Mouse (Mus musculus): ENCODE data around the gene Cdc73. TPM values are rescaled to one million over a fixed set of nuclear protein-coding genes. Genes with fewer than 3 reads are reported as not detected.

The Cdc73 gene
- total and polyA plus RNA-seq, 3 experiments, result 13.4 to 85.0 (median 21.5) TPM

- in situ Hi-C loops (cut with MboI; ENCODE audit: low pct_ligation_motif_present, low pct_unique_long_range_greater_than_20kb, low sequenced_read_pairs), result no loop called here
- Histone ChIP-seq H3K4me3 (replicated peaks in 1 of 3; ENCODE audit: low read depth in 2 of 3, low read length in 2 of 3, poor library complexity in 1 of 3) (no peak overlapping the region), H3K9ac (ENCODE audit: insufficient read depth, low read depth) (no peak overlapping the region), H3K27ac (ENCODE audit: insufficient read depth, low read depth) (no peak overlapping the region), H3K4me2 (ENCODE audit: insufficient read depth, low read depth, poor library complexity, severe bottlenecking) (no peak overlapping the region), H3K27me3 (replicated peaks) (no peaks in the 10 kb centered on the region), H3K9me3 (replicated peaks; ENCODE audit: low read length) (no peaks in the 10 kb centered on the region), H3K79me2 (replicated peaks; ENCODE audit: control insufficient read depth, extremely low read depth, insufficient read depth, poor library complexity, severe bottlenecking) (no peaks in the 10 kb centered on the region), H3K4me1 (ENCODE audit: control insufficient read depth in 1 of 2, insufficient read depth in 2 of 2) (peaks cover 0 to 5% of the 10 kb centered on the region in 2 experiments; a peak in 1 of 4 replicates), H3K36me3 (replicated peaks in 1 of 2; ENCODE audit: control insufficient read depth in 1 of 2, insufficient read depth in 1 of 2, low read length in 1 of 2) (peaks cover 14 to 38% of the 10 kb centered on the region in 2 experiments)
- no peak for TF ChIP-seq SMC3 (IDR thresholded peaks at IDR 0.05; ENCODE audit: low read depth, low read length)
- no peak for TF ChIP-seq TBP (conservative IDR thresholded peaks at IDR 0.05; ENCODE audit: low read depth, low read length)
- TF ChIP-seq SIN3A (IDR thresholded peaks at IDR 0.05; ENCODE audit: low read length), result no peak
- no peak for TF ChIP-seq PAX5 (IDR thresholded peaks at IDR 0.05; ENCODE audit: low read length)
- no peak for TF ChIP-seq JUN (IDR thresholded peaks at IDR 0.05; ENCODE audit: insufficient read depth, low read depth, low read length)
- no peak for TF ChIP-seq IRF4 (IDR thresholded peaks at IDR 0.05; ENCODE audit: low read depth, low read length)
- TF ChIP-seq TCF12 (IDR thresholded peaks at IDR 0.05; ENCODE audit: low read depth, low read length), result no peak
- no peak for TF ChIP-seq MAX (IDR thresholded peaks at IDR 0.05; ENCODE audit: low read length)
- TF ChIP-seq MYC (IDR thresholded peaks at IDR 0.05; ENCODE audit: low read depth, low read length), result no peak
- TF ChIP-seq UBTF (IDR thresholded peaks at IDR 0.05; ENCODE audit: low read depth, low read length), result no peak
- no peak for TF ChIP-seq NELFE (IDR thresholded peaks at IDR 0.05; ENCODE audit: low read depth, low read length)
- no peak for TF ChIP-seq USF1 (IDR thresholded peaks at IDR 0.05; ENCODE audit: low read depth, low read length)
- no peak for TF ChIP-seq POLR2A (IDR thresholded peaks at IDR 0.05; ENCODE audit: low read depth, low read length)
- TF ChIP-seq ZC3H11A (IDR thresholded peaks at IDR 0.05; ENCODE audit: low read depth, low read length), result no peak
- no peak for TF ChIP-seq KAT2A (IDR thresholded peaks at IDR 0.05; ENCODE audit: insufficient replicate concordance, low read length)
- no peak for TF ChIP-seq ETS1 (conservative IDR thresholded peaks at IDR 0.05; ENCODE audit: low read depth, low read length)
- dilution Hi-C loops (cut with MboI; ENCODE audit: extremely low pct_ligation_motif_present, extremely low pct_unique_long_range_greater_than_20kb, low sequenced_read_pairs), result no loop called here
- no peak for DNase-seq (ENCODE audit: extremely low read depth)
Measured at GRCm38 (mm10) chr1:143622634-143623033, 80.1 kb downstream of the Cdc73 start.

- Histone ChIP-seq H3K27me3 (replicated peaks) (no peaks in the 10 kb centered on the region), H3K4me2 (ENCODE audit: insufficient read depth, low read depth, poor library complexity, severe bottlenecking) (no peak overlapping the region), H3K27ac (ENCODE audit: insufficient read depth, low read depth) (no peak overlapping the region), H3K9ac (ENCODE audit: insufficient read depth, low read depth) (no peak overlapping the region), H3K9me3 (replicated peaks; ENCODE audit: low read length) (no peaks in the 10 kb centered on the region), H3K4me1 (ENCODE audit: control insufficient read depth in 1 of 2, insufficient read depth in 2 of 2) (peaks cover 0 to 5% of the 10 kb centered on the region in 2 experiments; a peak in 1 of 4 replicates), H3K79me2 (replicated peaks; ENCODE audit: control insufficient read depth, extremely low read depth, insufficient read depth, poor library complexity, severe bottlenecking) (no peaks in the 10 kb centered on the region), H3K36me3 (replicated peaks in 1 of 2; ENCODE audit: control insufficient read depth in 1 of 2, insufficient read depth in 1 of 2, low read length in 1 of 2) (peaks cover 15 to 39% of the 10 kb centered on the region in 2 experiments), H3K4me3 (replicated peaks in 1 of 3; ENCODE audit: low read depth in 2 of 3, low read length in 2 of 3, poor library complexity in 1 of 3) (no peak overlapping the region)
- DNase-seq (ENCODE audit: extremely low read depth), result no peak
- TF ChIP-seq JUN (IDR thresholded peaks at IDR 0.05; ENCODE audit: insufficient read depth, low read depth, low read length) (no peak), BHLHE40 (IDR thresholded peaks at IDR 0.05; ENCODE audit: low read depth, low read length) (no peak), ZMIZ1 (IDR thresholded peaks at IDR 0.05; ENCODE audit: low read depth, low read length) (no peak), UBTF (IDR thresholded peaks at IDR 0.05; ENCODE audit: low read depth, low read length) (no peak), SMC3 (IDR thresholded peaks at IDR 0.05; ENCODE audit: low read depth, low read length) (no peak), CHD2 (IDR thresholded peaks at IDR 0.05; ENCODE audit: low read length) (no peak), PAX5 (IDR thresholded peaks at IDR 0.05; ENCODE audit: low read length) (no peak), E2F4 (IDR thresholded peaks at IDR 0.05; ENCODE audit: insufficient replicate concordance, low read depth, low read length) (no peak), JUND (conservative IDR thresholded peaks at IDR 0.05; ENCODE audit: low read depth, low read length) (no peak), USF1 (IDR thresholded peaks at IDR 0.05; ENCODE audit: low read depth, low read length) (no peak), USF2 (conservative IDR thresholded peaks at IDR 0.05; ENCODE audit: low read depth, low read length) (no peak), ZKSCAN1 (IDR thresholded peaks at IDR 0.05; ENCODE audit: borderline replicate concordance, low read depth, low read length) (no peak), ELF1 (IDR thresholded peaks at IDR 0.05; ENCODE audit: low read depth, low read length) (no peak), NRF1 (IDR thresholded peaks at IDR 0.05; ENCODE audit: low read depth, low read length) (no peak)
- dilution Hi-C loops (cut with MboI; ENCODE audit: extremely low pct_ligation_motif_present, extremely low pct_unique_long_range_greater_than_20kb, low sequenced_read_pairs) (no loop called here), in situ Hi-C loops (cut with MboI; ENCODE audit: low pct_ligation_motif_present, low pct_unique_long_range_greater_than_20kb, low sequenced_read_pairs) (no loop called here)
Measured at GRCm38 (mm10) chr1:143621930-143622329, 80.8 kb downstream of the Cdc73 start.
